Mouse (Mus musculus) fibroblast of lung, adult 2 months (primary cell): Measurements from ENCODE around the gene Cntfr.
"Not testable (repeated sequence)": the region's sequence is repeated elsewhere in the genome, so short reads cannot be mapped to it uniquely, and the experiment has no call there.

Experiments
- DNase-seq: peaks from one replicate; pipeline ENCODE4 v3.0.0-alpha.2; 2011; ENCODE audit warnings: low read depth

The Cntfr gene

GRCm38 (mm10) chr4:41710229-41710628 is 13.3 kb upstream of the Cntfr start:
- no peak for DNase-seq

- no peak for DNase-seq
These were observed 11.4 kb upstream of the Cntfr start for GRCm38 (mm10) chr4:41708192-41708745.

GRCm38 (mm10) chr4:41707011-41707535 is 10.2 kb upstream of the Cntfr start:
- DNase-seq, result no peak

- no peak for DNase-seq
These were observed 9.2 kb upstream of the Cntfr start for GRCm38 (mm10) chr4:41705922-41706754.

GRCm38 (mm10) chr4:41704651-41705050 is 7.8 kb upstream of the Cntfr start:
- no peak for DNase-seq

- not testable (repeated sequence) for DNase-seq
These were observed 5.3 kb upstream of the Cntfr start for GRCm38 (mm10) chr4:41702226-41702625.

- DNase-seq, result not testable (repeated sequence)
These were observed 3.3 kb upstream of the Cntfr start for GRCm38 (mm10) chr4:41700224-41700623.

GRCm38 (mm10) chr4:41699783-41700182 is 2.9 kb upstream of the Cntfr start, which contains the start of gene Il11ra1:
Gene Il11ra1 (plus strand): TSS chr4:41699989.
- DNase-seq, result not testable (repeated sequence)

- DNase-seq, result not testable (repeated sequence)
These were observed 1.6 kb upstream of the Cntfr start for GRCm38 (mm10) chr4:41698421-41699016.

- DNase-seq, result not testable (repeated sequence)
These were observed 437 bp downstream of the Cntfr start for GRCm38 (mm10) chr4:41696452-41696851.

GRCm38 (mm10) chr4:41695800-41696199 is 1.1 kb downstream of the Cntfr start:
- not testable (repeated sequence) for DNase-seq

- DNase-seq, result not testable (repeated sequence)
These were observed 3.4 kb downstream of the Cntfr start for GRCm38 (mm10) chr4:41693511-41693910.

GRCm38 (mm10) chr4:41690014-41690413 is 6.9 kb downstream of the Cntfr start:
- DNase-seq, result not testable (repeated sequence)

GRCm38 (mm10) chr4:41688562-41688961 is 8.3 kb downstream of the Cntfr start:
- DNase-seq, result not testable (repeated sequence)

- not testable (repeated sequence) for DNase-seq
These were observed 10.9 kb downstream of the Cntfr start for GRCm38 (mm10) chr4:41685882-41686492.

GRCm38 (mm10) chr4:41684931-41685453 is 11.9 kb downstream of the Cntfr start:
- not testable (repeated sequence) for DNase-seq

- DNase-seq, result not testable (repeated sequence)
These were observed 12.6 kb downstream of the Cntfr start for GRCm38 (mm10) chr4:41684131-41684930.

- DNase-seq, result not testable (repeated sequence)
These were observed 13.6 kb downstream of the Cntfr start for GRCm38 (mm10) chr4:41683303-41683702.

GRCm38 (mm10) chr4:41682789-41683188 is 14.1 kb downstream of the Cntfr start:
- no peak for DNase-seq

GRCm38 (mm10) chr4:41681947-41682346 is 14.9 kb downstream of the Cntfr start:
- DNase-seq, result no peak

GRCm38 (mm10) chr4:41681176-41681575 is 15.7 kb downstream of the Cntfr start:
- no peak for DNase-seq
